Mouse (Mus musculus) CH12.LX (cell line): ENCODE data around the gene Stub1. TPM values are rescaled to one million over a fixed set of nuclear protein-coding genes. Genes with fewer than 3 reads are reported as not detected.

Source experiments
- DNase-seq: peaks from one replicate; pipeline ENCODE4 v3.0.0-alpha.2; 2013; ENCODE audit errors: extremely low read depth
- H3K27ac ChIP-seq: 2 replicates; pipeline ENCODE4 v1.5.1; 2012; ENCODE audit warnings: low read depth, mild to moderate bottlenecking, control low read depth, moderate library complexity; ENCODE audit not compliant: insufficient read depth
- H3K27me3 ChIP-seq: replicated peaks from 2 replicates; pipeline ENCODE3; 2012; ENCODE audit warnings: inconsistent platforms
- H3K36me3 ChIP-seq, 2 experiments: replicated peaks in 1 of 2; 2 replicates each; pipeline versions ENCODE3 to v1.6.1; 2012; ENCODE audit warnings: inconsistent platforms in 1 of 2, low read length in 1 of 2, mild to moderate bottlenecking in 1 of 2, mixed read lengths in 1 of 2, moderate library complexity in 1 of 2; ENCODE audit not compliant: control insufficient read depth in 1 of 2, insufficient read depth in 1 of 2
- H3K4me1 ChIP-seq, 2 experiments: 2 replicates each; pipeline ENCODE4 v1.6.1; 2012; ENCODE audit warnings: inconsistent platforms in 1 of 2, moderate library complexity in 1 of 2; ENCODE audit not compliant: insufficient read depth in 2 of 2, control insufficient read depth in 1 of 2
- H3K4me2 ChIP-seq: 2 replicates; pipeline ENCODE4 v1.6.1; 2012; ENCODE audit warnings: low read depth, mild to moderate bottlenecking, control low read depth; ENCODE audit not compliant: poor library complexity, insufficient read depth, severe bottlenecking
- H3K4me3 ChIP-seq, 3 experiments: fragments of 150-350 bp in 1 of 3; sonication (generic) in 1 of 3; replicated peaks in 1 of 3; 2 replicates each; pipeline versions ENCODE3 to v1.5.1; 2011 to 2012; ENCODE audit warnings: low read depth in 2 of 3, low read length in 2 of 3, mild to moderate bottlenecking in 2 of 3, moderate library complexity in 2 of 3, control low read depth in 1 of 3, improper control_type of control experiment in 1 of 3, inconsistent platforms in 1 of 3, mixed read lengths in 1 of 3; ENCODE audit not compliant: poor library complexity in 1 of 3
- H3K79me2 ChIP-seq: replicated peaks from 2 replicates; pipeline ENCODE4 v1.6.1; 2012; ENCODE audit warnings: mild to moderate bottlenecking, moderate library complexity; ENCODE audit not compliant: control insufficient read depth, poor library complexity, insufficient read depth, severe bottlenecking; ENCODE audit errors: extremely low read depth
- H3K9ac ChIP-seq: 2 replicates; pipeline ENCODE4 v1.6.1; 2012; ENCODE audit warnings: low read depth, mild to moderate bottlenecking, control low read depth, moderate library complexity; ENCODE audit not compliant: insufficient read depth
- H3K9me3 ChIP-seq: replicated peaks from 2 replicates; pipeline ENCODE3; 2012; ENCODE audit warnings: low read length, inconsistent platforms, mixed read lengths
- BHLHE40 ChIP-seq: IDR thresholded peaks from 2 replicates; pipeline ENCODE4 v1.6.1; 2011; ENCODE audit warnings: mild to moderate bottlenecking, low read depth, low read length, improper control_type of control experiment
- CHD2 ChIP-seq: IDR thresholded peaks from 2 replicates; pipeline ENCODE4 v1.6.1; 2011; ENCODE audit warnings: low read length, improper control_type of control experiment
- ETS1 ChIP-seq: conservative IDR thresholded peaks from 2 replicates; pipeline ENCODE4 v1.6.1; 2012; ENCODE audit warnings: low read depth, mild to moderate bottlenecking, inconsistent platforms, low read length, improper control_type of control experiment, moderate library complexity
- GABPA ChIP-seq: IDR thresholded peaks from 2 replicates; pipeline ENCODE4 v1.6.1; 2012; ENCODE audit warnings: low read depth, low read length, improper control_type of control experiment, inconsistent platforms; ENCODE audit not compliant: insufficient replicate concordance
- HCFC1 ChIP-seq: IDR thresholded peaks from 2 replicates; pipeline ENCODE4 v1.6.1; 2012; ENCODE audit warnings: low read depth, mild to moderate bottlenecking, inconsistent platforms, low read length, improper control_type of control experiment
- IRF4 ChIP-seq: IDR thresholded peaks from 2 replicates; pipeline ENCODE4 v1.6.1; 2014; ENCODE audit warnings: low read depth, mild to moderate bottlenecking, inconsistent platforms, low read length, improper control_type of control experiment
- JUN ChIP-seq: IDR thresholded peaks from 2 replicates; pipeline ENCODE4 v1.6.1; 2011; ENCODE audit warnings: low read depth, mild to moderate bottlenecking, low read length, improper control_type of control experiment, moderate library complexity; ENCODE audit not compliant: insufficient read depth
- MAX ChIP-seq: IDR thresholded peaks from 2 replicates; pipeline ENCODE4 v1.6.1; 2011; ENCODE audit warnings: low read length, improper control_type of control experiment
- MAZ ChIP-seq: IDR thresholded peaks from 2 replicates; pipeline ENCODE4 v1.6.1; 2012; ENCODE audit warnings: low read depth, mild to moderate bottlenecking, inconsistent platforms, low read length, improper control_type of control experiment, moderate library complexity
- MEF2A ChIP-seq: IDR thresholded peaks from 2 replicates; pipeline ENCODE4 v1.6.1; 2014; ENCODE audit warnings: low read depth, mild to moderate bottlenecking, inconsistent platforms, low read length, improper control_type of control experiment, borderline replicate concordance
- MXI1 ChIP-seq: IDR thresholded peaks from 2 replicates; pipeline ENCODE4 v1.6.1; 2011; ENCODE audit warnings: mild to moderate bottlenecking, low read depth, low read length, improper control_type of control experiment
- NRF1 ChIP-seq: IDR thresholded peaks from 2 replicates; pipeline ENCODE4 v1.6.1; 2014; ENCODE audit warnings: low read depth, mild to moderate bottlenecking, inconsistent platforms, low read length, improper control_type of control experiment, moderate library complexity
- POLR2A ChIP-seq: IDR thresholded peaks from 2 replicates; pipeline ENCODE4 v1.6.1; 2011; ENCODE audit warnings: low read depth, mild to moderate bottlenecking, improper control_type of control experiment, low read length
- RAD21 ChIP-seq: IDR thresholded peaks from 2 replicates; pipeline ENCODE4 v1.6.1; 2011; ENCODE audit warnings: low read depth, mild to moderate bottlenecking, low read length, improper control_type of control experiment, moderate library complexity
- SIN3A ChIP-seq: IDR thresholded peaks from 2 replicates; pipeline ENCODE4 v1.6.1; 2012; ENCODE audit warnings: low read length, improper control_type of control experiment, inconsistent platforms
- SMC3 ChIP-seq: IDR thresholded peaks from 2 replicates; pipeline ENCODE4 v1.6.1; 2011; ENCODE audit warnings: low read depth, low read length, improper control_type of control experiment
- TBP ChIP-seq: conservative IDR thresholded peaks from 2 replicates; pipeline ENCODE4 v1.6.1; 2011; ENCODE audit warnings: low read depth, low read length, improper control_type of control experiment
- TCF12 ChIP-seq: IDR thresholded peaks from 2 replicates; pipeline ENCODE4 v1.6.1; 2014; ENCODE audit warnings: low read depth, mild to moderate bottlenecking, inconsistent platforms, low read length, improper control_type of control experiment
- USF2 ChIP-seq: conservative IDR thresholded peaks from 2 replicates; pipeline ENCODE4 v1.6.1; 2011; ENCODE audit warnings: low read depth, low read length, improper control_type of control experiment
- ZC3H11A ChIP-seq: IDR thresholded peaks from 2 replicates; pipeline ENCODE4 v1.6.1; 2012; ENCODE audit warnings: low read depth, mild to moderate bottlenecking, inconsistent platforms, low read length, improper control_type of control experiment
- ZKSCAN1 ChIP-seq: IDR thresholded peaks from 2 replicates; pipeline ENCODE4 v1.6.1; 2012; ENCODE audit warnings: low read depth, inconsistent platforms, low read length, improper control_type of control experiment, borderline replicate concordance
- ZMIZ1 ChIP-seq: IDR thresholded peaks from 2 replicates; pipeline ENCODE4 v1.6.1; 2012; ENCODE audit warnings: low read depth, mild to moderate bottlenecking, inconsistent platforms, low read length, improper control_type of control experiment
- ZNF384 ChIP-seq: IDR thresholded peaks from 2 replicates; pipeline ENCODE4 v1.6.1; 2012; ENCODE audit warnings: low read depth, low read length, improper control_type of control experiment, inconsistent platforms
- dilution Hi-C: fragments of 300-500 bp; cut with MboI; formaldehyde crosslinking; loops from 2 replicates; pipeline ENCODE4 v1.14.3; 2020; ENCODE audit warnings: low sequenced_read_pairs; ENCODE audit not compliant: extremely low pct_unique_long_range_greater_than_20kb, extremely low pct_ligation_motif_present
- in situ Hi-C: fragments of 300-500 bp; cut with MboI; formaldehyde crosslinking; loops from 3 replicates; pipeline ENCODE4 v1.14.3; 2019; ENCODE audit warnings: low sequenced_read_pairs, low pct_ligation_motif_present, low pct_unique_long_range_greater_than_20kb, mixed read lengths
- polyA plus RNA-seq: library from polyadenylated mRNA; unstranded; fragments of >175 nt; gene quantifications from 2 replicates; pipeline ENCODE4 v1.2.1, GENCODE M21; 2012; ENCODE audit warnings: low read depth; ENCODE audit not compliant: insufficient read length
- total RNA-seq, 2 experiments: library from RNA; depleted of rRNA; stranded (reverse); fragments of 300-350 nt in 1 of 2; fragments of >200 nt in 1 of 2; gene quantifications; 2 replicates each; pipeline ENCODE4 v1.2.3; 2012 to 2014

The Stub1 gene
- total and polyA plus RNA-seq, 3 experiments: 62.9 to 98.3 (median 84.8) TPM

DNA sequence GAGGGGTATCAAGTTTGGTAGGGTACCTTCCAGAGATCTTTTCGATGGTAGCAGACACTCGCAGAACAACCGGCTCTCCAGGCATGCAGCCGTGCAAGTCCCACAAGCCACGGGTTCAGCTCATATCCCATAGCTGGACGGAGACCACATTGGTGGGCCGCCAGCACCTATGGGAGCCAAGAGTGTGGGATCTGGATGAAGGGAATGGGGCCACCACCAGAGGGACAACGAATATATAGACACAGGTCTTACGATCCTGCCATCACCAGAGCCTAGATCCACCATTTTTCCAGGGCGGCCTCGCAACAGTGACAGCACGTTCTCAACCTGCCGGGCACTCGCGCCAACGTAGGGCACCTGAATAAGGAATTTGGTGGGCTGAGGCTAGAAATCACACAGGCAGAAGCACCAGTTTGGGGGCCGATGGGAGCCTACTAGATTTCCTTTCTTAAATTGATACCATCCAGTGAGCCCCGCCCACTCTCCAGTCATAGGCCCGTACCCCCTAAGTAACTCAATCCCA lies 41.8 kb downstream of the Stub1 start:
- peaks cover 14 to 29% of the 10 kb centered on the region in 2 experiments for H3K4me1 ChIP-seq
- peak overlapping the region; percentile 71 for H3K4me2 ChIP-seq
- H3K79me2 ChIP-seq: 0 out of 2 replicates have a peak, but pooled peaks cover 3% of the 10 kb centered on the region
- H3K27ac ChIP-seq: no peak overlapping the region
- no peaks in the 10 kb centered on the region for H3K9me3 ChIP-seq
- dilution Hi-C loops (no loop called here), in situ Hi-C loops (loop anchor here (10.0 kb wide), 1 partner anchor 57 kb away; the partner anchor contains the start of gene Mslnl)
- H3K36me3 ChIP-seq: peaks cover 17 to 50% of the 10 kb centered on the region in 2 experiments
- H3K4me3 ChIP-seq: peak overlapping the region; percentile 67 to 83 (median 76)
- DNase-seq: no peak
- peak overlapping the region; percentile 42 for H3K9ac ChIP-seq
- no peak for TF ChIP-seq MXI1
- no peak for TF ChIP-seq TBP
- no peak for TF ChIP-seq MEF2A
- TF ChIP-seq POLR2A: no peak
- TF ChIP-seq BHLHE40: no peak
- H3K27me3 ChIP-seq: no peaks in the 10 kb centered on the region

DNA sequence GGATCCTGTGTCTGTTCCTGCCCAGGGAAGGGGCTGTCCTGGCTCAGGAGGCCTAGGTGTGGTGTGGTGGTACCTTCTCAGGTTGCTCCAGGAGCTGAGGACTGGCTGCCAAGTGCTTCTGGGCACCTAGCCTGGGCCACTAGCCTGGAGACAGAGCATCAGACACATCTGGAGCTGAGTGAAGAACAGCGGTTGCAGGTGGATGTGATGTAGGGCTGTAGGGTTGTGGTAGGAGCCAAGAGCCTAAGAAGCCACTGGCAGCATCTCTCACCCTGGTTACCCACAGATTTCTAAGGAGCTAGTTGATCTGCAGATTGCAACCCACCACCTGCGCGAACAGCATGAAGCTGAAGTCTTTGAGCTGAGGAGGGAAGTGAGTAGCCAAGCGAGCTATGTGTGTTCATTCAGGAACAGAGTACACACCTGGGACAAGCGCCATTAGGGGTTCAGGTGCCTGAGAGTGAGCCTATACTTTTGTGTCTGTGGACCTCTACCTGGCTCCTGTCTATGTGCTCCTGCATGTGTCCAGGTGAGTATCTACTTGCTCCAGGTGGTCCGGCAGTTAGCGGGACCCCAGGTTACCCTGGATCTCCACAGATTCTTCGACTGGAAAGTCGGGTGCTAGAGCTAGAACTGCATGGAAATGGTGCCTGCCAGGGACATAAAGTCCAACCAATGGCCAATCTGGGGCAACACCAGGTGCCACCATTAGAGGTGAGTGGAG lies 46.3 kb downstream of the Stub1 start:
- TF ChIP-seq ETS1: no peak
- no peak for TF ChIP-seq SIN3A
- TF ChIP-seq MXI1: no peak
- TF ChIP-seq SMC3: no peak
- TF ChIP-seq ZNF384: no peak
- TF ChIP-seq IRF4: no peak
- H3K36me3 ChIP-seq: peaks cover 41 to 70% of the 10 kb centered on the region in 2 experiments

DNA sequence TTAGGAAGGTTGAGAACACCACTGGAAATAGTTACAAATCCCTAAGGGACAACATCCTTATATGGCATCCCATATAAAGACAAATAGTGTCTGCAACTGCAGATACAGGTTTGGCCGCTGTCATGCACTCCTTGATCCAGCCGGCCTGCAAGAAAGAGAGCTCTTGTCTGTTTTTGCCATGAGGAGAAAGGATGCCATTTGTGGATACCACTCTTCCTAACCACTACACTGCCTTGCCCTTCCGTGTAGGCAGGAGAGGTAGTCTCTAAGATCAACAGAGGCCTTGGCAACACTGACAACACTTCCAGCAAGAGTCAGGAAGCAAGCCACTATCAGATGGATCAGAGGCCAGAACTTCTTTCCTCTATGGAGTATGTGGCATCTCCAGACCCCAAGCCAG lies 46.9 kb downstream of the Stub1 start, which contains the start of gene Ccdc78:
Gene Ccdc78 (plus strand): TSS at position 301 of the 400 bp plus-strand sequence.
- Histone ChIP-seq H3K36me3 (peaks cover 48 to 76% of the 10 kb centered on the region in 2 experiments), H3K4me1 (peaks cover 7 to 25% of the 10 kb centered on the region in 2 experiments), H3K27ac (peak within 1 kb of the TSS; percentile 50; the same call in 1 of the 2 replicates), H3K9me3 (no peaks in the 10 kb centered on the region), H3K27me3 (no peaks in the 10 kb centered on the region), H3K79me2 (0 out of 2 replicates have a peak, but pooled peaks cover 3% of the 10 kb centered on the region), H3K4me3 (peak within 1 kb of the TSS; percentile 65 to 81 (median 73)), H3K4me2 (peak within 1 kb of the TSS; percentile 52), H3K9ac (no peak within 1 kb of the TSS; the same call in 1 of the 2 replicates)
- in situ Hi-C loops (no loop called here), dilution Hi-C loops (no loop called here)
- no peak for DNase-seq
- no peak for TF ChIP-seq IRF4
- no peak for TF ChIP-seq MAZ
- no peak for TF ChIP-seq ZMIZ1
- no peak for TF ChIP-seq ZKSCAN1
- TF ChIP-seq JUN: no peak
- TF ChIP-seq ZC3H11A: no peak
- no peak for TF ChIP-seq SMC3
- TF ChIP-seq HCFC1: no peak
- no peak for TF ChIP-seq CHD2
- TF ChIP-seq GABPA: no peak
- TF ChIP-seq TCF12: no peak
- TF ChIP-seq USF2: no peak
- TF ChIP-seq MAX: no peak
- TF ChIP-seq NRF1: no peak
- no peak for TF ChIP-seq RAD21
- TF ChIP-seq MEF2A: no peak
- no peak for TF ChIP-seq ZNF384

More for the DNA sequence above, 46.3 kb downstream of the Stub1 start:
- Histone ChIP-seq H3K27ac (no peak overlapping the region), H3K27me3 (no peaks in the 10 kb centered on the region), H3K4me1 (peaks cover 7 to 27% of the 10 kb centered on the region in 2 experiments), H3K4me3 (no peak overlapping the region), H3K79me2 (0 out of 2 replicates have a peak, but pooled peaks cover 3% of the 10 kb centered on the region), H3K4me2 (no peak overlapping the region), H3K9me3 (no peaks in the 10 kb centered on the region), H3K9ac (no peak overlapping the region)
- DNase-seq: no peak
- dilution Hi-C loops: no loop called here
- in situ Hi-C loops: no loop called here
